Mouse (Mus musculus): ENCODE results near the gene Plpp7.

DNA sequence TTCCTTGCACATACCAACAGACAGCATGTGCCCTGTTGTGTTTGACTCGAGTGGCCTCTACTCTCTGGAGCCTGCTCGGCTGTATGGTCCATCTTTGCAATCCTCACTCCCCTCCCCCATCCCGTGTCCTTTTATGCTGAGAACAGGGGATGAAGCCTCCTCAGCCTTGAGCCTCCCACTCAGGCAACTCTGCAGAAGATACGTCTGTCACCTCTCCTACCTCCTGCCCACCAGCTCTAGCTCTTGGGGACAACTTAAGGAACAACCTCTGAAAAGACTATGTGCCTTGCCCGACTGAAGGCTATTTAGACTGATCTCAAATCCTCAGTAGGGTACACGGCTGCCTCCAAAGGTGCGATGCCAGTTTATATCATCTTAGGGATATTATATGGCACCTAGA, 8.2 kb downstream of the Plpp7 start:
- TF ChIP-seq CTCF (IDR thresholded peaks at IDR 0.05; ENCODE audit: borderline replicate concordance, control insufficient read depth, extremely low read depth, insufficient read depth, low read length, poor library complexity) (no peak), POLR2A (IDR thresholded peaks at IDR 0.05; ENCODE audit: control insufficient read depth, extremely low read depth, insufficient read depth, low read length, poor library complexity) (no peak)

Measured in thymus, adult 2 months (tissue).